Mouse (Mus musculus) heart, embryonic 13.5 days (tissue): ENCODE results near the gene Tsen2. TPM values are rescaled to one million over a fixed set of nuclear protein-coding genes. Genes with fewer than 3 reads are reported as not detected.

Experiments used
- polyA plus RNA-seq: library from polyadenylated mRNA; unstranded; fragments of >200 nt; fragmentation: Nextera tagmentation; extraction: Ambion mirVana; gene quantifications from 2 replicates; pipeline ENCODE4 v1.2.1, GENCODE M21; 2015

Tsen2 gene
- polyA plus RNA-seq, 1 experiment from 2014 or later: 18.4 TPM

Other genes starting within 250 kb of the Tsen2 start
- 1.0 and 1.5 TPM in 2 replicates for gene Pparg, start 183.7 kb upstream of the Tsen2 start, polyA plus RNA-seq
- gene Mkrn2os, start 47.9 kb downstream of the Tsen2 start, polyA plus RNA-seq: 0.08 and 0.47 TPM in 2 replicates
- gene Mkrn2, start 57.2 kb downstream of the Tsen2 start, polyA plus RNA-seq: 20.2 and 21.9 TPM in 2 replicates
- gene Raf1, start 132.0 kb downstream of the Tsen2 start, polyA plus RNA-seq: 85.0 and 85.7 TPM in 2 replicates
- 1.5 and 2.2 TPM in 2 replicates for gene Tmem40, start 217.7 kb downstream of the Tsen2 start, polyA plus RNA-seq
- 51.2 and 52.5 TPM in 2 replicates for gene Cand2, start 229.9 kb downstream of the Tsen2 start, polyA plus RNA-seq